8 mouse cellular contexts compared by ENCODE assay signal in genomic region chr6:120464406-120464939, GRCm38 (mm10). TPM values are rescaled to one million over a fixed set of nuclear protein-coding genes. Genes with fewer than 3 reads are reported as not detected.
DNase-seq lines count a peak whose midpoint lies in the region; ATAC-seq lines count a peak whose summit lies in the region.

No protein-coding gene starts in this region.

- H3K4me2 ChIP-seq in heart, embryonic 11.5 days = peak overlapping the region; percentile 68
- H3K4me2 ChIP-seq in neural tube, embryonic 12.5 days (replicated peaks) = peak overlapping the region; percentile 76
- H3K4me2 ChIP-seq in hindbrain, embryonic 16.5 days (ENCODE audit: low read length) = peak overlapping the region; percentile 67
- peak overlapping the region; percentile 57; the same call in 1 of the 2 replicates for H3K4me2 ChIP-seq in stomach, embryonic 16.5 days (ENCODE audit: low read depth, low read length)

- DNase-seq in heart, postnatal 4 days = no peak
- no peak for DNase-seq in neural tube, embryonic 10.5 days (ENCODE audit: extremely low spot score, low spot score)
- DNase-seq in adrenal gland, adult (ENCODE audit: inconsistent age in 2 of 2, low spot score in 1 of 2) = no peak
- no peak for DNase-seq in kidney, adult 11 months

- peak overlapping the region; percentile 65 for H3K4me3 ChIP-seq in heart, embryonic 11.5 days (ENCODE audit: low read depth, low read length)
- H3K4me3 ChIP-seq in neural tube, embryonic 12.5 days = peak overlapping the region; percentile 57; the same call in 1 of the 2 replicates
- H3K4me3 ChIP-seq in hindbrain, embryonic 16.5 days (ENCODE audit: low read length) = no peak overlapping the region
- H3K4me3 ChIP-seq in stomach, embryonic 16.5 days (replicated peaks; ENCODE audit: low read length) = peak overlapping the region; percentile 70; the same call in 1 of the 2 replicates

- H3K27me3 ChIP-seq in heart, embryonic 11.5 days (ENCODE audit: control insufficient read depth, insufficient read depth, low read length) = peaks cover 40% of the 10 kb centered on the region
- H3K27me3 ChIP-seq in neural tube, embryonic 12.5 days (replicated peaks) = peaks cover 43% of the 10 kb centered on the region
- peaks cover 20% of the 10 kb centered on the region for H3K27me3 ChIP-seq in hindbrain, embryonic 16.5 days (replicated peaks; ENCODE audit: control insufficient read depth, insufficient read depth, low read length)
- peaks cover 15% of the 10 kb centered on the region; the same call in 1 of the 2 replicates for H3K27me3 ChIP-seq in stomach, embryonic 16.5 days (ENCODE audit: control insufficient read depth, insufficient read depth, low read length)

- no peaks in the 10 kb centered on the region for H3K9me3 ChIP-seq in heart, embryonic 11.5 days (replicated peaks; ENCODE audit: control insufficient read depth, low read length)
- no peaks in the 10 kb centered on the region for H3K9me3 ChIP-seq in neural tube, embryonic 12.5 days
- H3K9me3 ChIP-seq in hindbrain, embryonic 16.5 days (ENCODE audit: control insufficient read depth, low read length) = no peaks in the 10 kb centered on the region
- H3K9me3 ChIP-seq in stomach, embryonic 16.5 days (replicated peaks; ENCODE audit: control insufficient read depth, low read length) = no peaks in the 10 kb centered on the region

- no peak for ATAC-seq in heart, embryonic 11.5 days (replicated peaks; ENCODE audit: insufficient number of reproducible peaks, low FRiP score, low TSS enrichment)
- no peak for ATAC-seq in neural tube, embryonic 12.5 days (ENCODE audit: low FRiP score, low read depth)
- ATAC-seq in hindbrain, embryonic 16.5 days = no peak
- no peak for ATAC-seq in stomach, embryonic 16.5 days (ENCODE audit: insufficient read depth, low FRiP score)

- no peaks in the 10 kb centered on the region for H3K36me3 ChIP-seq in heart, embryonic 11.5 days (ENCODE audit: control insufficient read depth, insufficient read depth, low read length)
- H3K36me3 ChIP-seq in neural tube, embryonic 12.5 days = no peaks in the 10 kb centered on the region
- H3K36me3 ChIP-seq in hindbrain, embryonic 16.5 days (ENCODE audit: control insufficient read depth, insufficient read depth, low read length) = no peaks in the 10 kb centered on the region
- no peaks in the 10 kb centered on the region for H3K36me3 ChIP-seq in stomach, embryonic 16.5 days (ENCODE audit: control insufficient read depth, insufficient read depth, low read length)

- H3K4me1 ChIP-seq in heart, embryonic 11.5 days (ENCODE audit: control insufficient read depth, insufficient read depth, low read length) = peaks cover 6% of the 10 kb centered on the region; the same call in 1 of the 2 replicates
- peaks cover 17% of the 10 kb centered on the region for H3K4me1 ChIP-seq in neural tube, embryonic 12.5 days
- peaks cover 4% of the 10 kb centered on the region; the same call in 1 of the 2 replicates for H3K4me1 ChIP-seq in hindbrain, embryonic 16.5 days (ENCODE audit: control insufficient read depth, insufficient read depth, low read depth, low read length)
- 0 out of 2 replicates have a peak, but pooled peaks cover 7% of the 10 kb centered on the region for H3K4me1 ChIP-seq in stomach, embryonic 16.5 days (ENCODE audit: control insufficient read depth, insufficient read depth, low read length)

- 0 out of 2 replicates have a peak overlapping the region, but pooled peaks have one; percentile 28 for H3K9ac ChIP-seq in heart, embryonic 11.5 days (ENCODE audit: low read depth, low read length)
- H3K9ac ChIP-seq in neural tube, embryonic 12.5 days = no peak overlapping the region
- no peak overlapping the region for H3K9ac ChIP-seq in hindbrain, embryonic 16.5 days (ENCODE audit: low read depth, low read length)
- no peak overlapping the region for H3K9ac ChIP-seq in stomach, embryonic 16.5 days (ENCODE audit: low read length)

- WGBS in heart, embryonic 11.5 days (ENCODE audit: insufficient replicate concordance) = 58% methylated on average over 9 of the region's 9 CpGs
- WGBS in neural tube, embryonic 12.5 days = 60% methylated on average over 9 of the region's 9 CpGs
- 39% methylated on average over 9 of the region's 9 CpGs for WGBS in hindbrain, embryonic 16.5 days
- 40% methylated on average over 9 of the region's 9 CpGs for WGBS in stomach, embryonic 16.5 days

- H3K27ac ChIP-seq in heart, embryonic 11.5 days (ENCODE audit: low read depth, low read length) = no peak overlapping the region
- no peak overlapping the region for H3K27ac ChIP-seq in neural tube, embryonic 12.5 days
- H3K27ac ChIP-seq in hindbrain, embryonic 16.5 days (ENCODE audit: low read depth, low read length) = no peak overlapping the region
- H3K27ac ChIP-seq in stomach, embryonic 16.5 days (ENCODE audit: low read length) = no peak overlapping the region

RNA-seq across cellular contexts. Expression of gene Il17ra, which starts 1.4 kb away (rescaled TPM):
- polyA plus RNA-seq in heart, embryonic 11.5 days (2014; fragmentation: Nextera tagmentation; extraction: Ambion mirVana) = 1.9 and 4.2 TPM in 2 replicates
- total RNA-seq in heart, postnatal 4 days (2021) = 1 to 10 TPM; 3.1 to 5.1 TPM
- 10.4 and 12.8 TPM in 2 replicates for polyA plus RNA-seq in neural tube, embryonic 12.5 days (2016; fragmentation: Nextera tagmentation; extraction: Ambion mirVana)
- 4.9 and 6.1 TPM in 2 replicates for polyA plus RNA-seq in hindbrain, embryonic 16.5 days (2015; fragmentation: Nextera tagmentation; extraction: Ambion mirVana)
- polyA plus RNA-seq in stomach, embryonic 16.5 days (2015; fragmentation: Nextera tagmentation; extraction: Ambion mirVana) = 7.7 and 8.5 TPM in 2 replicates

RNA-seq across cellular contexts. Expression of gene Tmem121b, which starts 29.1 kb away (rescaled TPM):
- polyA plus RNA-seq in heart, embryonic 11.5 days (2014; fragmentation: Nextera tagmentation; extraction: Ambion mirVana) = 0.04 and 0.09 TPM in 2 replicates
- total RNA-seq in heart, postnatal 4 days (2021) = under 1 TPM; 0.05 to 0.07 TPM
- 2.5 and 3.2 TPM in 2 replicates for polyA plus RNA-seq in neural tube, embryonic 12.5 days (2016; fragmentation: Nextera tagmentation; extraction: Ambion mirVana)
- polyA plus RNA-seq in hindbrain, embryonic 16.5 days (2015; fragmentation: Nextera tagmentation; extraction: Ambion mirVana) = 2.6 and 2.7 TPM in 2 replicates
- 0.04 and 0.09 TPM in 2 replicates for polyA plus RNA-seq in stomach, embryonic 16.5 days (2015; fragmentation: Nextera tagmentation; extraction: Ambion mirVana)
